Mouse (Mus musculus) hindbrain, embryonic 14.5 days (tissue): ENCODE data around the gene Btbd35f29. TPM values are rescaled to one million over a fixed set of nuclear protein-coding genes. Genes with fewer than 3 reads are reported as not detected.

Experiments
- polyA plus RNA-seq: library from polyadenylated mRNA; unstranded; fragments of >200 nt; fragmentation: Nextera tagmentation; extraction: Ambion mirVana; gene quantifications from 2 replicates; pipeline ENCODE4 v1.2.1, GENCODE M21; 2014

Btbd35f29 gene
- polyA plus RNA-seq, 1 experiment from 2014 or later, result not detected

Other genes starting within 250 kb of the Btbd35f29 start
- gene Spin2f, start 136.2 kb downstream of the Btbd35f29 start, polyA plus RNA-seq, result not detected in 2 replicates
- gene Btbd35f26, start 218.8 kb downstream of the Btbd35f29 start, polyA plus RNA-seq, result not detected in 2 replicates